Mouse (Mus musculus) adrenal gland, postnatal 25 days (tissue): ENCODE measurements at regions not wholly inside any gene's neighbourhood (a gene's known extent, or its start where the extent isn't known, plus 50 kb on each side); places are given as distances from the start of the nearest gene placed in this dataset.

Experiments
- DNase-seq: peaks from one replicate; pipeline ENCODE4 v3.0.0; 2021; ENCODE audit warnings: mixed read lengths

GRCm38 (mm10) chr10:126734661-126735060 is 166.5 kb downstream of the Atp23 start:
- no peak for DNase-seq

GRCm38 (mm10) chr10:126727840-126728239 is 173.3 kb downstream of the Atp23 start:
- DNase-seq = no peak

- peak; percentile 57 for DNase-seq
Measured at GRCm38 (mm10) chr10:126717961-126718360, 183.2 kb downstream of the Atp23 start.

GRCm38 (mm10) chr10:126711758-126712157 is 189.4 kb downstream of the Atp23 start:
- DNase-seq = no peak

GRCm38 (mm10) chr10:126709219-126709917 is 191.8 kb downstream of the Atp23 start:
- DNase-seq = no peak

GRCm38 (mm10) chr10:126708730-126709129 is 192.4 kb downstream of the Atp23 start:
- no peak for DNase-seq

- no peak for DNase-seq
Measured at GRCm38 (mm10) chr10:126708215-126708614, 192.9 kb downstream of the Atp23 start.

- peak; percentile 21 for DNase-seq
Measured at GRCm38 (mm10) chr10:126697086-126697485, 204.1 kb downstream of the Atp23 start.

GRCm38 (mm10) chr10:126690914-126691673 is 210.1 kb downstream of the Atp23 start:
- DNase-seq = no peak

- DNase-seq = no peak
Measured at GRCm38 (mm10) chr10:126680275-126681184, 220.6 kb downstream of the Atp23 start.

GRCm38 (mm10) chr10:126679224-126680120 is 221.7 kb downstream of the Atp23 start:
- DNase-seq = peak; percentile 8

GRCm38 (mm10) chr10:126673437-126673836 is 227.7 kb downstream of the Atp23 start:
- no peak for DNase-seq

- no peak for DNase-seq
Measured at GRCm38 (mm10) chr10:126664408-126665083, 236.6 kb downstream of the Atp23 start.

- no peak for DNase-seq
Measured at GRCm38 (mm10) chr10:126663461-126664013, 237.6 kb downstream of the Atp23 start.

GRCm38 (mm10) chr10:126662765-126663164 is 238.4 kb downstream of the Atp23 start:
- DNase-seq = no peak

- DNase-seq = no peak
Measured at GRCm38 (mm10) chr10:126661095-126661615, 240.0 kb downstream of the Atp23 start.

- no peak for DNase-seq
Measured at GRCm38 (mm10) chr10:126660024-126660423, 241.1 kb downstream of the Atp23 start.

- no peak for DNase-seq
Measured at GRCm38 (mm10) chr10:126652693-126653092, 248.5 kb downstream of the Atp23 start.

GRCm38 (mm10) chr10:126646587-126646986 is 254.6 kb downstream of the Atp23 start:
- DNase-seq = no peak

- no peak for DNase-seq
Measured at GRCm38 (mm10) chr10:126641792-126642289, 259.3 kb downstream of the Atp23 start.
